Mouse (Mus musculus) heart, adult 9 months (tissue): Measurements from ENCODE around the gene Aldoc.

ENCODE experiments used
- DNase-seq, 2 experiments: peaks; one replicate each; pipeline ENCODE4 v3.0.0; 2022; ENCODE audit warnings: low spot score in 2 of 2

The Aldoc gene

DNA sequence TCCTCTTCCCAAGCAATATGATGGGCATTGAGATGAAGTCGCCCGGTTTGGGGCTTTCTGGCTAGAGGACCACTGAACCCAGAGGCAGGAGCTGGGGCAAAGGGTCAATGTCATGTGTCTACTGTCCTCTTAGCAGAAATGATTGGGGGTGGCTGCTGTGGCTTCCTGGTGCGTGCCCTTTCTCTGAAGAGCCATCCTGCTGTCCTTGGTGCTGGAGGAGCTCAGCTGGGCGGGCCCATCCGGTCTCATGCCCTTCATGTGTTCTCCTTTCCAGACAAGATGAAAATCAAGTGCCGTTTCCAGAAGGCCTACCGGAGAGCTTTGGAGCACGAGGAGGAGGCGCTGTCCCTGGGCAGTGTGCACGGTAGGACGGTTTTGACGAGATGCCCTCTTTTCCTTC lies 9.9 kb downstream of the Aldoc start:
- DNase-seq = no peak

- no peak for DNase-seq
These were observed 11.2 kb downstream of the Aldoc start for GRCm38 (mm10) chr11:78333992-78334391.

DNA sequence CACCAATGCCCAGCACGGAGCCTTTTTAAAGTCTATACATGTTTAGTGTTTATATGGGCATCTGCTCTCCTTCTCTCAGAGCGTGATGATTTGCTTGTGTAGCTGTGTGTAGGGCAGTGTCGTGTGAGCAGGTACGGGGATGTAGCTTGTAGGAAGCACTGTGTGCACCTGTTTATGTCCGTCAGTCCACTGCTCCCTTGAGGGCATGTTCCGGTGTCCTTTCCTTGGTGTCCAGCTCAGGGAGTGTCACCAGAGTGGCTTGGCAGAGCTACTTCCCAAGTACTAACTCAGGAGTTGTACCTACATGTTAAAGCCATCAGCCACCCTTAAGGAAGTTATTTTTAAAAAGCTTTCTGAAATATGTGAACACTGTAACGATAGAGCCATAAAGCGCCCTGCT lies 14.3 kb downstream of the Aldoc start:
- DNase-seq = no peak

- DNase-seq = no peak
These were observed 18.9 kb downstream of the Aldoc start for GRCm38 (mm10) chr11:78341702-78342101.

GRCm38 (mm10) chr11:78343381-78344327 lies 20.9 kb downstream of the Aldoc start, which contains the start of gene Unc119:
Gene Unc119 (plus strand): TSS chr11:78343482.
- DNase-seq = peak; percentile 67 to 68

GRCm38 (mm10) chr11:78344328-78344889 lies 21.6 kb downstream of the Aldoc start:
- DNase-seq = no peak

DNA sequence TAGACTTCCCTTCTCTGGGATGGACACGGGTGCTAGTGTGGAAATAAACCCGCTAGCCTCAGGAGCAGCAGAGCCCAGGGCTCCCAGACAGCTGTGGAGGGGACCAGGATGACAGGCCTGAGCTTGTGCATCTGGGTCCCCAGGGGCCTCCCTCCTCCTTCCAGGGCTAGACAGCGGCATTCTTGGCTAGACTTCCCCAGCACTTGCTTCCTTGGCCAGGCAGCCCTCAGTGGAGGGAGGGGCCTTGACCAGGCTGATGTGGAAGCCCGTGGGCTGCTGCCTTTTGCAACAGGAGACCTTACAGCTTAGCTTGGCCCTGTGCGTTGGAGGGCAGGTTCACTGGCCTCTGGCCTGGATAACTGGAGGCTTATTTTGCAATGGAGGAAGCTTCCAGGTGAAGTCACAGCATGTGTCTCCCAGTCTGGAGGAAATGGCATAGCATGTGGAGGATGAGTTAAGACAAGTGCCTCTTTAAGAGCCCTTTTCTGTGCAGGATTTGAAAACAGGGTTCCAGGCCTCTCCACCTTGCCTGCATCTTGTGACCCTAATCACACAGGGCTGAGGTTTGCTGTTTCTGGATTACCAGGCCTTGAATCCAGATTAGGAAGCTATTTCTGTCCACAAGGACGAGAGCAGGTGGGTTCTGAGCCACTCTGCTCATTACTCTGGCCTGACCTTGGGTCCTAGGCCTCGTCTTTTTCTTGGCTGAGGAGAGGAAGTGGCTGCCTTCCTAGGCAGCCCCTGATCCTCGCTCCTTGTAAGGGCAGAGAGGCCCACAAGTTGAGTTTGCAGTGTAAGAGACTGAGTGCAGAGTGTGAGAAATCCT lies 22.3 kb downstream of the Aldoc start:
- peak; percentile 76 to 77 for DNase-seq

DNA sequence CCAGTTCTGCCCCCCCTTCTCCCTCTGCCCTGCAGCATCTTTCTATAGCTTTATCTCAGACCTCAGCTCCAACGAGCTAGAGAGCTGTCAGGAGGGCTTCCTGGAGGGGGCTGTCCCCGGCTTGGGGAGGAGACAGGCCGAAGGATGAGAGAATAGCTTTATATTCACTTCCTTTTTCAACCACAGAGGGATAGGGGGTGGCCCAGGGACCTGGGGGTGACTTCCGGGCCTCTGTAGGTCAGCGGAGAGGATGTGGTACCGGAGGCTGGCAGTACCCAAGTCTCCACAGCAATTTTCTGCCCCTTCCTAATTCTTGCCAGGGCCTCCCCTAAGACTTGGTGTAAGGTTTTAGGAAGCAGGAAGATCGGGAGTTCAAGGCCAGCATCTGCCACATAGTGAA lies 23.0 kb downstream of the Aldoc start:
- peak in 1 of 2 experiments; percentile 15 for DNase-seq

- DNase-seq = no peak
These were observed 23.7 kb downstream of the Aldoc start for GRCm38 (mm10) chr11:78346326-78347069.

GRCm38 (mm10) chr11:78347070-78347754 lies 24.4 kb downstream of the Aldoc start:
- DNase-seq = peak; percentile 59 to 61

- no peak for DNase-seq
These were observed 25.1 kb downstream of the Aldoc start for GRCm38 (mm10) chr11:78347908-78348307.

DNA sequence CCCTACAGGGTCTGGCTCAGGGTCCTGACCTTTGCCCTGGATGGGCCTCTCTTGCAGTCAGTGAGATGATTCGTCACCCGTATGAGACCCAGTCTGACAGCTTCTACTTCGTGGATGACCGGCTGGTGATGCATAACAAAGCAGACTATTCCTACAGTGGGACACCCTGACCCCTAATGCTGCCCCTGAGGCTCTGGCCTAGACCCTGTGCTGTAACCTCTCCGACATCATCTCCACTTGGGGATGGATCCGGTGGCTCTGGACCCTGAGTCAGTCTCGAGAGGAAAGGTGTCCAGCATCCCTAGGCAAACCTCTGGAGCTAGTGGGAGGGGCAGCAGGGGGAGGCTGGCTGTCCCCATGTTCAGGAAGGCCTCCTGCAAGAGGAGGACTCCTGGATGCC lies 25.7 kb downstream of the Aldoc start:
- no peak for DNase-seq

DNA sequence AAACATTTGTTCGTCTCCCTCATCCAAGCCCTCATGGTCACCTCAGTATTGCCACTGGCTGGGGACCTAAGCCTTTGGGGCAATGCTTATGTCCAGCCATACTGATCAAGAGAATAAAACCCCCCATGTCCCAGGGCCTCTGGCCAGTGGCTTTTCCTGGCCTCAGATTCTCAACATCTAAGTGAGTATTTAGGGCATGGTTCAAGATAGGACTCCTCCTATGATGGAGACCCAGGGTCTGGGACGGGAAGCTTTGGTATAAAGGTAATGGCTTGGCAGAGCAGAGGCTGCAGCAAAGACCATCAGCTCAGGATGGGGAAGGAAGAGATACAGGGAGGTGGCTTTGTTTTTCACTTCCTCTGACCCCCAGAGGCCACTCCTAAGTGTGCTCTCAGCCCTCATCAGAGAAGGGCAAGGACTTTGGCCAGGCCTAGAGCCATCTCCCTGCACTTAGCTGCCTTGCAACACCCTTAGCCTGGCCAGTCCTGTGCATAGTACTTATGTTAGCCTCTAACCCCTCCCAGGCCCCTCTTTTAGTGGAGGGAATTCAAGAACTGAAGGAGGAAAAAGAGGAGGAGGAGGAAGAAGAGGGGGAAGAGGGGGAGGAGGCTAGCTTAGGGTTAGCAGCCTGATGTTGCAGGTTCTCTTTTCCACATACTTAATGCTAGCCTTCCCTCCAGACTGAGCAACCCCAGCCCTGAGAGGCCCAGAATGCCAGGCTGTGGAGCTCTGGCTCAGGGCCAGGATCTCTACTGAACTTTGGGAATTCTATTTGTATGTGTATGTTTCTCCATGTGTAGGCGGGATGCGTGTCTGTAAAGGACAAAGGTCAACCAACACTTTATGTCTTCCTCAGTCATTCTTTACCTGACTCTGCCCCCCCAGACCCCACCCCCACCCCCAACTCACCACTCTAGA lies 26.9 kb downstream of the Aldoc start:
- no peak for DNase-seq

GRCm38 (mm10) chr11:78353081-78353480 lies 30.3 kb downstream of the Aldoc start:
- DNase-seq = no peak

DNA sequence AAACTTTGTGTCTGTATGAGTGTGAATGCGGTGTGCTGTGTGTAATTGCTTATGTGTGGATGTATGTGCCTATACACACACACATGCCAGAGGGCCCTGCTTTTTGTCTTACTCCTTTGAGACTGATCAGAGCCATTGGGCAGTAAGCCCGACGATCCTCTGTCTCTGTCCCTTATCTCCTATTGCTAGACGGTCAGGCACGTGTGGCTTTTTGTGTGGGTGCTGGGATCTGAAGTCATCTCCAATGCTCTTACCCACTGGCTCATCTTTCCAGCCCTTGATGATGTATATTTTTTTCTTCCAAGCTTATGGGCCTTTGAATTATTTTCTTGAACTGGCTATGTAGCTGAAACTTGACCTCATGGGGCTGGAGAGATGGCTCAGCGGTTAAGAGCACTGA lies 32.1 kb downstream of the Aldoc start:
- no peak for DNase-seq

DNA sequence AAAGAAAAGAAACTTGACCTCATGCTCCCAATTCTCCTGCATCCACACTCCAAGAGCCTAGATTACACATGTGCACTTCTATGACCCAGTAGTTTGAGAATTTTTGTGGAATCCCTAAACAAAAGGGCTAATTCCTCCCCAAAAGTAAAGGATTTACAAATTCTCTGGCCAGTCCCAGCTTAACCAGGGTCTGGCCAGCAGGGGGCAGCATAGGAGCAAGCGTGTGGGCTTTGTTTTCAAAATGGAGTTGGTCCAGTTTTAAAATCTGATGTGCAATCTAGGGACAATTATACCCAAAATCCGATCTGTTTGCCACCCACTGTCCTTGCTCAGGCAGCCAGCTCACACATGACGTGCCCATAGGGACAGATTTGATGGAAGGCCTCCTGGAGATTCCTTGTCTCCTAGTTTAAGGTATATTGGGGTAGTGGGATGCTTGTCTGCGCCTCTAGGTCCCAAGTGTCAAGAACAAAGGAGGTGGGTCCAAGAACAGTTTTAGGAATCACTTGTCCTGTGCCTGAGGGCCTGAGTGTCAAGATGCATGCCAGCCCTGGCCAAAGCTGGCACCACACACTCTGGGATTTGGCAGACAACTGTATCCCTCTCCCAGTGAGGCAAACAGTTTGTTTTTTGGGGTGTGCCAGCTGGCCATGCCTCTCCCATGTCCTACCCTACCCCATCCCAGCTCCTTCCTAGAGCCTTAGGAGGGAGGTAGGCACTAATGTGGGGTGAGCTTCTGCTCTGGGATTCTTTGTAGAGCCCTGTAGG lies 32.9 kb downstream of the Aldoc start:
- DNase-seq = peak in 1 of 2 experiments; percentile 10

GRCm38 (mm10) chr11:78358330-78359007 lies 35.7 kb downstream of the Aldoc start:
- no peak for DNase-seq

DNA sequence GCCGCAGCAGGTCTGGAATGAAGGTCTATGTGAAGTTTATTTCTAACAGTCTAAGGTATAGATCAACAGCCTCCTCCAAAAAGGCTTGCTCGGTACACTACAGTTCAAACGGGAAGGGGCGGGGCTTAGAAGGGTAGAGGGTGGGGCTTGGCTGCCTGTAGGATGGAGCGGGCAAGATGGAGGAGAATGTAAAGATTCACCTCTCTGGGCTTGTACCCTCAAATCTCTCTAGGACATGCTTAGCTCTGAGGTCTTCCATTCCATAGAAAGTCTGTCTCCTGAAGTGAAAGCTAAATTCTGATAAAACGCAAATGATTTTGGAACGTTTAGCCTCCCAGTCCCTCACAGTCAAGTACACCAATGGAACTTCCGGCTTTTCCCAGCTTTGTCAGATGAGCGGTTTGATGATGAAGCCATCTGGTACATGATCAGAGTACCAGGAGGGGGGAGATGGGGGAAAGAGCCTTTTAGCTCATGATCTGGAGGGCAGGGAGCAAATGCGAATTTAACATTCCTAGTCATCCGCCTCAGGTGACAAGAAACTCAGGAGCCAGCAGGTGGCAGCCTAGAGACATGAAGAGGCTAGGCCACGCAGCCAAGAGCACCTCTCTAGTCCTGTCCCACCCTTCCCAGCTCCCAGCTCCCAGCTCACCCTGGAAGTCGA lies 37.5 kb downstream of the Aldoc start:
- peak; percentile 24 to 39 for DNase-seq
